Mouse (Mus musculus): ENCODE measurements around the gene Clic4. TPM values are rescaled to one million over a fixed set of nuclear protein-coding genes. Genes with fewer than 3 reads are reported as not detected.

The Clic4 gene
- polyA plus RNA-seq, 1 experiment from 2014 or later, result 95.3 TPM

GRCm38 (mm10) chr4:135251801-135252200 is 20.8 kb downstream of the Clic4 start:
- H3K9me3 ChIP-seq (ENCODE audit: control insufficient read depth, low read depth, low read length), result no peaks in the 10 kb centered on the region; the same call in 1 of the 2 replicates
- H3K9ac ChIP-seq (replicated peaks; ENCODE audit: low read depth, low read length), result no peak overlapping the region
- no peak overlapping the region for H3K4me3 ChIP-seq (ENCODE audit: low read depth, low read length)
- peaks cover 33% of the 10 kb centered on the region for H3K4me1 ChIP-seq (ENCODE audit: control insufficient read depth, insufficient read depth, low read length)
- no peaks in the 10 kb centered on the region for H3K27me3 ChIP-seq (ENCODE audit: control insufficient read depth, insufficient read depth, low read length)
- WGBS, result 27% methylated on average over 2 of the region's 2 CpGs
- no peak for ATAC-seq (ENCODE audit: insufficient number of reproducible peaks, insufficient read depth, low FRiP score, low read depth)
- no peak overlapping the region for H3K27ac ChIP-seq (ENCODE audit: low read length)
- H3K36me3 ChIP-seq (ENCODE audit: control insufficient read depth, insufficient read depth, low read length), result no peaks in the 10 kb centered on the region; the same call in 1 of the 2 replicates
- no peak overlapping the region for H3K4me2 ChIP-seq (replicated peaks; ENCODE audit: low read depth, low read length)

GRCm38 (mm10) chr4:135248250-135249018 is 24.2 kb downstream of the Clic4 start:
- H3K9ac ChIP-seq (replicated peaks; ENCODE audit: low read depth, low read length), result no peak overlapping the region
- ATAC-seq (ENCODE audit: insufficient number of reproducible peaks, insufficient read depth, low FRiP score, low read depth), result no peak
- H3K4me2 ChIP-seq (replicated peaks; ENCODE audit: low read depth, low read length), result no peak overlapping the region
- no peaks in the 10 kb centered on the region; the same call in 1 of the 2 replicates for H3K9me3 ChIP-seq (ENCODE audit: control insufficient read depth, low read depth, low read length)
- no peak overlapping the region for H3K4me3 ChIP-seq (ENCODE audit: low read depth, low read length)
- whole genome bisulfite sequencing, result 66% methylated on average over 9 of the region's 9 CpGs
- H3K27ac ChIP-seq (ENCODE audit: low read length), result no peak overlapping the region
- no peaks in the 10 kb centered on the region for H3K27me3 ChIP-seq (ENCODE audit: control insufficient read depth, insufficient read depth, low read length)
- peaks cover 14% of the 10 kb centered on the region for H3K4me1 ChIP-seq (ENCODE audit: control insufficient read depth, insufficient read depth, low read length)
- H3K36me3 ChIP-seq (ENCODE audit: control insufficient read depth, insufficient read depth, low read length), result no peaks in the 10 kb centered on the region; the same call in 1 of the 2 replicates

- no peaks in the 10 kb centered on the region for H3K27me3 ChIP-seq (ENCODE audit: control insufficient read depth, insufficient read depth, low read length)
- no peak overlapping the region for H3K4me2 ChIP-seq (replicated peaks; ENCODE audit: low read depth, low read length)
- H3K27ac ChIP-seq (ENCODE audit: low read length), result no peak overlapping the region
- H3K4me3 ChIP-seq (ENCODE audit: low read depth, low read length), result no peak overlapping the region
- H3K9ac ChIP-seq (replicated peaks; ENCODE audit: low read depth, low read length), result no peak overlapping the region
- no peak for ATAC-seq (ENCODE audit: insufficient number of reproducible peaks, insufficient read depth, low FRiP score, low read depth)
- H3K36me3 ChIP-seq (ENCODE audit: control insufficient read depth, insufficient read depth, low read length), result no peaks in the 10 kb centered on the region
- WGBS, result 79% methylated on average over 23 of the region's 23 CpGs
- H3K9me3 ChIP-seq (ENCODE audit: control insufficient read depth, low read depth, low read length), result no peaks in the 10 kb centered on the region; the same call in 1 of the 2 replicates
- peaks cover 7% of the 10 kb centered on the region; the same call in 1 of the 2 replicates for H3K4me1 ChIP-seq (ENCODE audit: control insufficient read depth, insufficient read depth, low read length)
Measured at GRCm38 (mm10) chr4:135246866-135247756, 25.5 kb downstream of the Clic4 start.

- H3K27ac ChIP-seq (ENCODE audit: low read length), result no peak overlapping the region
- no peaks in the 10 kb centered on the region; the same call in 1 of the 2 replicates for H3K9me3 ChIP-seq (ENCODE audit: control insufficient read depth, low read depth, low read length)
- no peaks in the 10 kb centered on the region for H3K36me3 ChIP-seq (ENCODE audit: control insufficient read depth, insufficient read depth, low read length)
- no peak for ATAC-seq (ENCODE audit: insufficient number of reproducible peaks, insufficient read depth, low FRiP score, low read depth)
- 80% methylated on average over 2 of the region's 2 CpGs for WGBS
- peaks cover 6% of the 10 kb centered on the region; the same call in 1 of the 2 replicates for H3K4me1 ChIP-seq (ENCODE audit: control insufficient read depth, insufficient read depth, low read length)
- no peaks in the 10 kb centered on the region for H3K27me3 ChIP-seq (ENCODE audit: control insufficient read depth, insufficient read depth, low read length)
- no peak overlapping the region for H3K9ac ChIP-seq (replicated peaks; ENCODE audit: low read depth, low read length)
- no peak overlapping the region for H3K4me3 ChIP-seq (ENCODE audit: low read depth, low read length)
- H3K4me2 ChIP-seq (replicated peaks; ENCODE audit: low read depth, low read length), result no peak overlapping the region
Measured at GRCm38 (mm10) chr4:135246444-135246843, 26.2 kb downstream of the Clic4 start.

GRCm38 (mm10) chr4:135245841-135246240 is 26.8 kb downstream of the Clic4 start:
- peaks cover 4% of the 10 kb centered on the region; the same call in 1 of the 2 replicates for H3K4me1 ChIP-seq (ENCODE audit: control insufficient read depth, insufficient read depth, low read length)
- H3K9ac ChIP-seq (replicated peaks; ENCODE audit: low read depth, low read length), result no peak overlapping the region
- H3K4me3 ChIP-seq (ENCODE audit: low read depth, low read length), result no peak overlapping the region
- 90% methylated on average over 11 of the region's 11 CpGs for WGBS
- no peaks in the 10 kb centered on the region for H3K27me3 ChIP-seq (ENCODE audit: control insufficient read depth, insufficient read depth, low read length)
- H3K4me2 ChIP-seq (replicated peaks; ENCODE audit: low read depth, low read length), result no peak overlapping the region
- H3K27ac ChIP-seq (ENCODE audit: low read length), result no peak overlapping the region
- no peaks in the 10 kb centered on the region; the same call in 1 of the 2 replicates for H3K9me3 ChIP-seq (ENCODE audit: control insufficient read depth, low read depth, low read length)
- H3K36me3 ChIP-seq (ENCODE audit: control insufficient read depth, insufficient read depth, low read length), result no peaks in the 10 kb centered on the region
- no peak for ATAC-seq (ENCODE audit: insufficient number of reproducible peaks, insufficient read depth, low FRiP score, low read depth)

DNA sequence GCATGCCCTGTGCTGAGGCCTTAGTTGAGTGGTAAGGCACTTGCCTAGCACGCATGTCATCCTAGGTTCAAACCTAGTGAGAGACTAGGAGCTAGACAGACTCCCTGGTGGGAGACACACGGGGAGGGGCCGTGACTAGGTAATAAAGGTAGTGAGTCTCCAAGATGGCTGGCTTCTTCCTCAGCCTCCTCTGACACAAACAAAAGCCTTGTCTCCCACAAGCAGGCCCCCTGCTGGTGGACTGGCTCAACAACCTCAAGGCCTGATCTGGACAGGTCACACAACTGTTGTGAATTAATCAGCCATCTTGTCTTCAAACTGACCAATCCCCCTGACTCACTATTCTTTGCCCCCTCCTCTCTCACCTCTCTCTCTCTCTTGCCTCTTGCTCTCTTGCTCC is 28.3 kb downstream of the Clic4 start:
- WGBS, result 99% methylated on average over 3 of the region's 3 CpGs
- no peak for ATAC-seq (ENCODE audit: insufficient number of reproducible peaks, insufficient read depth, low FRiP score, low read depth)
- Histone ChIP-seq H3K4me3 (ENCODE audit: low read depth, low read length) (no peak overlapping the region), H3K4me2 (replicated peaks; ENCODE audit: low read depth, low read length) (no peak overlapping the region), H3K9me3 (ENCODE audit: control insufficient read depth, low read depth, low read length) (no peaks in the 10 kb centered on the region; the same call in 1 of the 2 replicates), H3K9ac (replicated peaks; ENCODE audit: low read depth, low read length) (no peak overlapping the region), H3K27ac (ENCODE audit: low read length) (no peak overlapping the region), H3K27me3 (ENCODE audit: control insufficient read depth, insufficient read depth, low read length) (no peaks in the 10 kb centered on the region), H3K36me3 (ENCODE audit: control insufficient read depth, insufficient read depth, low read length) (no peaks in the 10 kb centered on the region), H3K4me1 (ENCODE audit: control insufficient read depth, insufficient read depth, low read length) (peaks cover 10% of the 10 kb centered on the region; the same call in 1 of the 2 replicates)

DNA sequence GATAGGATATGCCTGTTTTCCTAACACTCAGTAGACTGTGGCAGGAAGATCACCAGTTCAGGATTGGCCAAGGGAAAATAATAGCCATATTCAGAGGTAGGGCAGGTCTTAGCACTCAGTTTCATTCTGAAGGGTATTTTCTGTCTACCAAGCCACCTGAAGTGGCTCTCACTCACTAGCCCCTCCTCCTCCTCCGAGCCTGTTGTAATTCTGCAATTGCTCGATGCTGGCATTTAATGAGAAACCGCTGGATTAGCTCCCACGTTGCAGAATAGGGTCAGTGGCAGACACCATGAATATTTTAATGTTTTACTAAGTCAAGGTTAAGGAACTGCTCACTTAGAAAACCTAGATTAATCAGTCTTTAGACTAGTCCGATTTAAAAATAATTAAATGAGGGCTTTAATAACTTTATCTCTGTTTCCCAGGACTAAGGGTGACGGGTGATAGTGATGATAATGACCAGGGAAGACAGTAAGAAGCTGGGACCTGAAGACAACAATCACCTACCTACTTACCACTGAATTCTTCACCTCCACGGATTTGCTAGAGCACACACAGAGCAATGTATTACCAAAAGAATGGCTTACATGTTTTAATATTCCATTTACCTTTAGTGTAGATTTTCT is 29.6 kb downstream of the Clic4 start:
- no peak overlapping the region for H3K4me3 ChIP-seq (ENCODE audit: low read depth, low read length)
- no peaks in the 10 kb centered on the region for H3K9me3 ChIP-seq (ENCODE audit: control insufficient read depth, low read depth, low read length)
- no peak for ATAC-seq (ENCODE audit: insufficient number of reproducible peaks, insufficient read depth, low FRiP score, low read depth)
- H3K9ac ChIP-seq (replicated peaks; ENCODE audit: low read depth, low read length), result no peak overlapping the region
- no peaks in the 10 kb centered on the region for H3K27me3 ChIP-seq (ENCODE audit: control insufficient read depth, insufficient read depth, low read length)
- H3K4me1 ChIP-seq (ENCODE audit: control insufficient read depth, insufficient read depth, low read length), result peaks cover 16% of the 10 kb centered on the region; the same call in 1 of the 2 replicates
- 79% methylated on average over 7 of the region's 7 CpGs for WGBS
- H3K4me2 ChIP-seq (replicated peaks; ENCODE audit: low read depth, low read length), result no peak overlapping the region
- H3K27ac ChIP-seq (ENCODE audit: low read length), result no peak overlapping the region
- H3K36me3 ChIP-seq (ENCODE audit: control insufficient read depth, insufficient read depth, low read length), result peaks cover 8% of the 10 kb centered on the region; the same call in 1 of the 2 replicates

DNA sequence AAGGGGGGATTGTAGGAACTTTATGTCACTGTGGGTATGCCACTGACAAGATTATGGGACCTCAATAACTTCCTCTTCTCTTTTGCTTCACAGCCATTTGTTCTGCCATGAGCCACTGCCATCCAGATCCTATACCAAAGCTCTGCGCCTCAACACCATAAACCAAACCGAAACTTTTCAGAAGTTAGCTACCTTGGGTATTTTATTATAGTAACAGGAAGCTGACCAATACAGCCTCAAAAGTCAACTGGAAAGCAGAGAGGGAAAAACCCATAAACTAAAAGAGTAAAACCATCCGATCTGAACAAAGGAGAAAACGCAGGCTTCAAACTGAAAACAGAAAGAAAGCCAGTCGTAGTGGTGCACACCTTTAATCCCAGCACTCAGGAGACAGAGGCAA is 30.2 kb downstream of the Clic4 start:
- Histone ChIP-seq H3K4me1 (ENCODE audit: control insufficient read depth, insufficient read depth, low read length) (peaks cover 12% of the 10 kb centered on the region; the same call in 1 of the 2 replicates), H3K4me2 (replicated peaks; ENCODE audit: low read depth, low read length) (no peak overlapping the region), H3K4me3 (ENCODE audit: low read depth, low read length) (no peak overlapping the region), H3K9me3 (ENCODE audit: control insufficient read depth, low read depth, low read length) (no peaks in the 10 kb centered on the region), H3K36me3 (ENCODE audit: control insufficient read depth, insufficient read depth, low read length) (peaks cover 11% of the 10 kb centered on the region; the same call in 1 of the 2 replicates), H3K27ac (ENCODE audit: low read length) (no peak overlapping the region), H3K9ac (replicated peaks; ENCODE audit: low read depth, low read length) (no peak overlapping the region), H3K27me3 (ENCODE audit: control insufficient read depth, insufficient read depth, low read length) (no peaks in the 10 kb centered on the region)
- 89% methylated on average over 5 of the region's 5 CpGs for WGBS
- no peak for ATAC-seq (ENCODE audit: insufficient number of reproducible peaks, insufficient read depth, low FRiP score, low read depth)

Data from stomach, embryonic 14.5 days (tissue).